Mouse (Mus musculus): Measurements from ENCODE around the gene Krt72.

Gene Krt72

DNA sequence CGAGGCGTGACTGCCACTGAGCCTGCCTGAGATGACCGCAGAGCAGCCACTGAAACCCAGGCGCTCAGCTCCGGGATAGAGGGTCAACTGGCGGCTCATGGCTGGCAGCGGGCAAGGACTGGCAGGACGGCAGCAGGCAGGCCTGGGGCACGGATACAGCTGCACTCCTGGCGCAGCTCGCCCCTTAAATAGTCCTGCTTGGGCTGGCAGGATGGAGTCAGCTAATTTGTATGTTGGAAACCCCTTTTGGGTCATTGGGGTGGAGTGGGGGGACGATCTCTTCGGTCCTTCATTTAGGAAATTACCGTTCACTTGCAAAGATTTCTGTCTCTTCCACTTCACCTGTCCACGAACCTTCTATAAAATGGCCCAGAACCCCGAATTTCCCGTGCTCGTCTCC lies at the start of gene Krt72:
Gene Krt72, minus strand, starts transcription at position 101 of the 400 bp plus-strand sequence.
- DNase-seq, result no peak

DNA sequence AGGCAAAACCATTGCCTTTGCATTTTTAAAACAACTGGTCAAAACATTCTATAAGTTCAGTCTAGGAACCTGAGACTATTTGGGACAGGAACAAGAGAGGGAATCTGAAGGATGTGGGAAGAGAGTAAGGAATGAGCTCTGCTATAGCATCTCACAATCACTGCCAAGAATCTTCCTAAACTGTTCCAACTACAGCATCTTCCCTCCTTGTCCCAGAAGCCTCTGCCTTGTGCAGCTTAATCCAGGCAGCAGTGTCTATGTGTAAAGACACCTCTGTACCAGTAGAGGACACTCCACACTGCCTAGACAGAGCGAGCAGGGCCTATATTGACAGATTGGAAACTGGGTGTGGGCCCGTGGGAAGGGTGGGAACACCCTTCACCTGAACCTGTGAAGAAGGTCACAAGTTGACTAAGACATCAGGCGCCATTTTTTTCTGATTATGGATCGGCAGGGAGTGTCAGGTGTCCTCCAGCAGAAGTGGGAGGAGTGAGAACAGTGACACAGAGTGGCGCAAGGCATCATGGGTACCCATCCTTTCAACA lies 48.6 kb upstream of the Krt72 start:
- DNase-seq, result no peak

DNA sequence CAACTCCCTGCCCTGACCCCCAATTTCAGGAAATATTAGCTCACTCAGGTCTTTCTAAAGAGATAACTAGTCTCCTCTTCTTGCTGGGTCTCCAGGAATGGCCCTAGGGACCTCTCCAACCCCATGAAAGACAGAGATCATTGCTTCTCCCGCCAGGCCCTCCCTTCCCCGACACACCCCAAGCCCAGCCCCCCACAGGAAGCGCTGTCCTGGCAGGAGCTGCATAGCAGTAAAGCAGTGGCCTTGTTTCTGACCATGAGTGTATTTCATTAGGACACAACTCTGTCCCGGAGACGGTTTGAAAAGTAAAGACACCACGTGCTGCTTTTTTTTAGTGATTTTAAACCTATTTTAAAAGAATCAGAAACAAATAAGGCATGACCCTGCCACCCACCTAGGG lies 46.9 kb upstream of the Krt72 start:
- no peak for DNase-seq

DNA sequence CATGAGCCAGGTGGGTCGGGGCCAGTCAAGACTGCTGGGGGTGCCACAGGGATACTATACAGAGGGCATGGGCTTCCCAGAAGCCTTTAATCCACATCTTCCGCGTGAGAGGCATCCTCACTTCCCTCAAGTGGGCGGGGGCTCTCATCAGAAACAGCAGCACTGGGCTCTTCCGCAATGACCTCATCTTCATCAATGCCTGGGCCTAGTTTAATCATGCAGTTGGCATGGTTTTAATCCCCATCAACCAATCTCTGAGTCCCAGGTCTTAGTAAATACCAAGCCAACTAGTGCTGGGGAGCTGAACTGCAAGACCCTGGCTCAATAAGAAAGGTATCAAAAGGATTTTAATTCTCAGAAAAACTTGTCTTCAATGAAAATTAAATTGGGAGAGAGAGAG lies 43.2 kb upstream of the Krt72 start:
- DNase-seq, result no peak

DNA sequence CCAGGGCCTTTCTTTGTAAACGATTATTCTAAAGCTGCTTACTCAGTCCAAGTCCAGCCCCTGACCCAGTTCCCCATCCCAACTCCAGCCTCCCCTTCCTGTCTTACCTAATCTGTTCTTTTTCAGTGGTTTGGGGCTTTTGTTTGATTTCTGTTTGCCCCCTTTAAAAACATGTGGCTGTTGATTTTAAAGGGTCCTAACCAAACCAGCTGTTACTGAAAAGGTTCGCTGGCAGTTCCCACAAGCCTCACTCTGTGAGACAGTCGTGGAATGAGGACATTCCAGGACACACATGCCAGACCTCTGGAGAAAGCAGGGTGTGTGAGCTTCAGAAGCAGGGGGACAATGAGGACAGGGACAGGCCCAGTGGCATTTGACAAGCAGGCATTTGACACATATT lies 35.5 kb upstream of the Krt72 start:
- no peak for DNase-seq

DNA sequence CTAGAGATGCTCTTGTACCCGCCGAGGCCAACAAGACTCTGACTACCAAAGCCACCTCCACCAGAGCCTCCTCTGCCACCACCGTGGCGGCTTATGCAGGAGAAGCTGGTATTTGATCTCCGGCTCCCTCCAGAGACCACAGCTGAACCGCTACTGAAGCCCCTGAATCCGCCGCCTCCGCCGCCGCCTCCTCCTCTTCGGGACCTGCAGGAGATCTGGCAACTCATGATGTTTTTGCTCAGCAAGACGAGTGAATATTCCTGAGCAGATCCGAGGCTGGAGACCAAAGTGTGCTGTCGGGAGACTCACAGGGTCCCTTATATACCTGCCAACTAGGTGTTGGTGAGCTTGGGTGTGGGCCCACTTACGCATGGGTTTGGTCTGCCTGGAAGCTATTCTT lies 31.6 kb upstream of the Krt72 start, which contains the start of gene Krt2:
Gene Krt2, minus strand, starts transcription at position 295 of the 400 bp plus-strand sequence.
- no peak for DNase-seq

DNA sequence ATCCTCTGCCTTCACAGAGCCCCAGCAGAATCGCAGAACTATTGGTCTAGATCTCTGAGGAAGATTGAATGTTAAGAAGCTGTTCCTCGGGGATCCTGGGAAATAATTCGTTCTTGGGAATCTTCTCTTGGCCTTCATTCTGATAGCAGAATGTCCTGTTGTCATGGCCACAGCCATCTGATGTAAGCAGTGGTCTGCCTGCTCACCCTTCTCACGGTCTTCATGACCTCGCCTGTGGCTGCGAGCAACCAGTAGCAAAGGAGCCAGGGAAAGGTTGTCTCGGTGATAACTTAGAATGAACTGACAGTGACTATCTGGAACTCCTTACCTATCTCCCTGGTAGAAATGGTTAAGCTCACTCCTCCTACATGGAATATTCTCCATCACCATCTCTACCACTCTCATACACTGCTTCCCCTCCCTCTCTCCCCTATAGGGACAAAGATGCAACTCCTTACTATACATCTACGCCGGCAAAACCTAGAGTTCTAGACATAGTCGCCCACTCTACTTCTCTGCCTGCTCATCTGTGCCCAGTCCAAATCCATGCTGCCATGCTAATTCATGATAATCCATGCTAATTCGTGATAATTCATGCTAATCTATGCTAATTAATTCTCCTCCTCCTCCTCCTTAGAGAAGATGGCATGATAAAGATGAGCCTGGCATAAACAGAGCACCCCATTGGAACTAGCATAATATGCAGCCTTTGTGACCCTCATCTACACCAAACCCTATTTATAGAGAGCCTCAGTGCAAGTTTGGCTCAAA lies 17.0 kb upstream of the Krt72 start:
- DNase-seq, result no peak

DNA sequence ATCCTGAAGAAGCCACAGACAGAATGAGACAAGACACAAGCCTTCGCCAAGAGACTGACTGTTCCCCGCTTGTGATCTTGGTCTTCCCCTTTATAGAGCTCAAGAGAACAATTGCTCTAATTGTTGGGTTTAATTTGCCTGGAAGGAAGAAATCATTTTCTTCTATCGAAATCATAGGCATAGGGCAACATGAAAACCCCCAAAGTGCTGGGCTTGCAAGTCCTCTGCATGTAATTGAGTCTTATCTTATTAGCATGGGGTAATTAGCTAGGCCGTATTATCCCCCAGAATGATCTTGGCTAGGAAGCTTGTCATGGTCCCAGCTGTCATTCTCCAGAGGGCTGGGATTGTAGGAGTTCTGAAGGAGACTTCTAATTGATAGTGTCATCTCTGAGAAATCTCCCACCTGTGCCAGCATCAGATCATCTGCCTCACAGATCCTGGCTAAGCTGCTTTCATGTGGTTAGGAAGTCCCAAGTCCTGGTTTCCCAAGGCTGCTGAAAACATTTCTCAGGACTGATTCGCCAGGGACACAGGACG lies 16.1 kb upstream of the Krt72 start, which contains the start of gene Krt73:
Gene Krt73, minus strand, starts transcription at position 51 of the 540 bp plus-strand sequence.
- no peak for DNase-seq

DNA sequence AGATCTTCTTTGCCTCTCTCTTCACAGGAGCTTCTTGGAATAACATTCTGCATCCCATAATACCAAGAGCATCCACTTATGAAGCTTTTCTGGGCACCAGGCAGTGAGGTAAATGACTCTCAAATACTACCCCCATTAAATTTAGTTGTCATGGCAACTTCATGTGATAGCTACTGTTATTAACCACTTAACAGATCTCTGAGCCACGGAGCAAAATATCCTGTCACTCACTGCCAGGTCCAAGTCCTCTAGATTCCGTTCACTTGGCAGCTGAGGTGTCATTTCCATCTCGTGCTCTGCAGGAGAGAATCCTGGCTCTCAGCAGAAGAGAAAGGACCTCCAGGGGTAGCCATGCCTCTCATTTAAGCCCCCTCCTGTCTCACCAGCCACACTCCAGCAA lies 4.6 kb upstream of the Krt72 start:
- DNase-seq, result no peak

DNA sequence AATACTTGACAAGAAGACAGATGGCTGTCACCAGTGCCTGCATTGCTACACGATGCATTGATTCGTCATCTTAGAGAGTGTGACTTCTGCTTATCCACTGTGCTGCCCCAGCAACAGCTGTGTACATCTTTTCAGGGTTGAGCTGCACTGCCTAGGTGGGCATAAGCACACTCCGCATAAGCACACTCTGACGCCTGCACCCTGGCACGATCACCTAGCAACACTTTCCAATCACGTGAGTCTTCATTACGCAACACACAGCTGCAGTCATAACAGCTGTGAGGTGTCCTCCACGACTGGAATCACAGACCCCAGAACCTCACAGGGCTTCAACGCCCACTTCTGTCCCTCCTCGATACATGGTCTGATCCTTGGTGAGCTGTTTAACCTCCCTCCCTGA lies 12.8 kb downstream of the Krt72 start:
- DNase-seq, result no peak

DNA sequence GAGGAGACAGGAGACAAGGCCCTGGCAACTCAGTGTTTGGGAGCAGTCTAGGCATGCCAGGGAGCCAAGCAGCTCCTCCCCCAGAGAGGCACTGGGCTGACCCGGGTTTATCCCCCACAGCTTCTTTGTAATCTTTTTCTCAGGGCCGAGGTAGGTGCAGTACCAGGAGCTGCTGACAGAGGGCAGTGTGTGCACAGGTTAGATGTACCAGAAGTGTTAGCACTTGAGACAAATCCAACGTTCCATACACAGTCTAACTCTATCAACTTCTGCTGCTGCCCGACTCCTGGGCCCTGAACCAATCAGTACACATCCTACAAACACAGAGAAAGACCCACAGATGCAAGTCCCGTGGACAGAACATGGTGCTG lies 13.6 kb downstream of the Krt72 start:
- DNase-seq, result peak; percentile 90

DNA sequence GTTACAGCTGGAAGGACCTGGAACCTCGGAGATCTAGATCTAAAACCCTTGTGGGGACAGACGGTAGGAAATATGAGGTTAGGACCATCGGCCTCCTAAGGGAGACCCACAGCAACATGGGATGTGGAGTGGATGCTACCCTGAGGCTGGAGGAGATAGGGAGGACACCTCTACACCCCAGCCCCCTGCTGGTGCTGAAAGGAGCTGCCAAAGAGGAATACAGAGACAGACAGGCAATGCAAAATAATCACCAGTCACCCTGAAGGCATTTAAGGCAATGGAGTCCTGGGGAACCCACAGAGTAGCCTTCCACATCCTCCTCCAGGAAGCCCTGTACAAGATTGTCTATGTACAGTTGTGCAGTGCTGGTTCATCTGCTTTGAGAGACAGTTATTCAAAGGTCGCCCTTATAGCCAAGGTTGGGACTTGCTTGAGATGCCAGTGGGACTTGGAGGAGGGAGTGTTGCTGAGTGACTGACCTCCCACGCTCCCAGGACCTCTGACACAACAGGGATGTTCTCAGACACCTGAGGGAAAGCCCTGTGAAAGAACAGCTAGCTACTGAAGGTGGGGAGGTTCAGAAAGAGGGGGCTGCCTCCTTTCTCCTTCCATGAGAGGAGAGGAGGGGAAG lies 14.1 kb downstream of the Krt72 start:
- peak; percentile 12 for DNase-seq

DNA sequence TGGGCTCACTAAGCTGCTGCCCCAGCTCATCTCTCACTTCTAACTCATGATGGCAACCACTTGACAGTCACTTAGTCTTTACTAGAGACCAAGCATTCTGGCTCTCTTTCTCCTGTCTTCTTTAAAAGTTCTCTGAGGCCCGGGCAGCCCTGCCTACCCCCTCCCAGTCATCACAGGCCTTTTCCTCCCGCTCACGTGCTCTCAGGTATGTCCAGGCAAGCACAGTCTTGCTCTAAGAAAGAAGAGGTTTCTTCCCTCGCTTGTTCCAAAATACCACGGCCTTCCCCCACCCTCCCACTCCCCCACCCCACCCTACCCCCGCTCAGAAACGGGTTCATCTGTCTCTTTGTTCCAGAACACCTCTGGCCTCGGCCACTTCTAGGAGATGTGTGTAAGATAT lies 16.0 kb downstream of the Krt72 start:
- no peak for DNase-seq

DNA sequence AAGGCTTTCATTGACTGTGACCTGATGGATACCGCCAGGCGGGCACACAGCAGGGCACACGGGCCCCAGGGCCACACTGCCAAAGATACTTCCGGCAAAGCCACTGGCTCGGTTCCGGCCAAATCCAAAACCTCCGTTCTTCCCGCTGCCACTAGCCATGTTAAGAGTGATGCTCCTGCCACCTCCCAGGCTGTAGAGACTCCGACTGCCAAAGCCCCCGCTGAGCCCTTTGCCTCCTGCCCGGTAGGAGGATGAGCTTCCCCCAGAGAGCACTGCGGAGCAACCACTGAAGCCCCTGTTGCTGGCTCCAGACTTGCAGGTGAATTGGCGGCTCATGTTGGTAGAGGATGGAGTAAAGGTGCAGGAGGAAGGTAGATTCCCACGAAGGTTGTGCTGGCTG lies 43.5 kb downstream of the Krt72 start, which contains the start of gene Krt71:
Gene Krt71, minus strand, starts transcription at position 399 of the 400 bp plus-strand sequence.
- DNase-seq, result no peak

DNA sequence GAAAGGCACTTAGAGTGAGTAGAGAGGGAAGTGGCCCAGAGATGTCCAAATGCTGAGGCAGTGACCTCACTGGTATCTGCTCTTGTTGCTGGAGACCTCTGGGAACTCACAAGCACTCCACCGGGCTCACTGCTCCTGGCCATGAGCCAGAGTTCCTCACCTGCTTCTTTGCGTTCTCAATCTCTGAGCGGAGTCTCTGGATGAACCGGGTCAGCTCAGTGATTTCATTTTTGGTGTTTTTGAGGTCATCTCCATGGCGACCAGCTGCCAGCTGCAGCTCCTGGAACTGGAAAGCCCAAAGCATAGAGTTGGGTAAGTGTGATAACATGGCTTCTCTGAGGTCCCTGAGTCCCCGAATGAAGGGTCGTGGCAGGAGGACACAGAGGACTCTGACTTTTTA lies 48.5 kb downstream of the Krt72 start:
- no peak for DNase-seq

DNA sequence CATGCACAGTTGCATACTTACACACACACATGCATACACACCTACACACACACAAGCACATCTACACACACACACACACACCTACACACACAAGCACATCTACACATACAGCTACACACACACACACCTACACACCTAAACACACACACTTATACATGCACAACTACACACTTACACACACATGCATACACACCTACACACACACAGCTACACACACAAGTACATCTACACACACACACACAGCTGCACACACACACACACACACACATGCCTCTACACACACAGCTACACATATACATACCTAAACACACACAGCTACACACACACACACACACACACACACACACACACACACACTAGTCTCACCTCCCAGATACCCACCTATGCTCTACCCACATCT lies 55.6 kb downstream of the Krt72 start:
- no peak for DNase-seq
